Mouse (Mus musculus): ENCODE results near the gene Pqlc2.

Pqlc2 gene

DNA sequence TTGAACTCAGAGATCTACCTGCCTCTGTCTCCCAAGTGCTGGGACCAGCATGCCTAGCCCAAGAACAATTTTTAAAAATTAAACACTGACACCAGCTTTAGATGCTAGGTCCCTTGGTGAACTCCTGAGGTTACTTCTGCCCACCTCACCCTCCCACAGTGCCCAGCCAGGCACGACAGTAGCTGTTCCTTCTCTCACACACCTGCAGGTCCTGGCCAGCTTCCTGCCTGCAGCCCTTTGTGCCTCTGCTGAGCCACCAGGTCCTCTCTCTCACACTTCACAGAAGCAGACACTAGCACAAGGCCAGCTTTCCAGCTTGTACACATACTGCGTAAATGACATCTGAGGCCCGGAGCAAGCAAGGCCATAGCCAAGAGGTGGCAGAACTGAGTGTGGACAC lies 5.0 kb downstream of the Pqlc2 start:
- no peak for DNase-seq (ENCODE audit: low spot score)

GRCm38 (mm10) chr4:139302241-139302640 lies 8.3 kb downstream of the Pqlc2 start:
- no peak for DNase-seq (ENCODE audit: low spot score)

DNA sequence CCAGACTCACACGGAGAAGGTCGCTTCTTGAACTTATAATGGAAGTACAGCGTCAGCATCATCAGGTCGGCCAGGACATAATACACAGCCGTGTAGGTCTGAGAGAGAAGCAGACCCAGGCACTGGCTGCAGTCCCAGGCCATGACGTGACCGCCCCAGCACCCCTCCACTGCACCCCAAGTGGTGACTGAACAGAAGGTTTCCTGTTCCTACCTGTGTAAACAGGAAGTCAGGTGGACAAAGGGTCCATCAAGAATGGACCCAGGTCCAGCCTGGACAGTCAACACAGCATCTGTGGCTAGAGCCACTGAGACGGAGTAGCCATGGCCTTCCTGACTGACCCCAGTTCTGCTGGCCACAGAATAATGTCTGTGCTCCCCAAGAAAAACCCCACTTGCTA lies 8.7 kb downstream of the Pqlc2 start:
- no peak for DNase-seq (ENCODE audit: low spot score)

DNA sequence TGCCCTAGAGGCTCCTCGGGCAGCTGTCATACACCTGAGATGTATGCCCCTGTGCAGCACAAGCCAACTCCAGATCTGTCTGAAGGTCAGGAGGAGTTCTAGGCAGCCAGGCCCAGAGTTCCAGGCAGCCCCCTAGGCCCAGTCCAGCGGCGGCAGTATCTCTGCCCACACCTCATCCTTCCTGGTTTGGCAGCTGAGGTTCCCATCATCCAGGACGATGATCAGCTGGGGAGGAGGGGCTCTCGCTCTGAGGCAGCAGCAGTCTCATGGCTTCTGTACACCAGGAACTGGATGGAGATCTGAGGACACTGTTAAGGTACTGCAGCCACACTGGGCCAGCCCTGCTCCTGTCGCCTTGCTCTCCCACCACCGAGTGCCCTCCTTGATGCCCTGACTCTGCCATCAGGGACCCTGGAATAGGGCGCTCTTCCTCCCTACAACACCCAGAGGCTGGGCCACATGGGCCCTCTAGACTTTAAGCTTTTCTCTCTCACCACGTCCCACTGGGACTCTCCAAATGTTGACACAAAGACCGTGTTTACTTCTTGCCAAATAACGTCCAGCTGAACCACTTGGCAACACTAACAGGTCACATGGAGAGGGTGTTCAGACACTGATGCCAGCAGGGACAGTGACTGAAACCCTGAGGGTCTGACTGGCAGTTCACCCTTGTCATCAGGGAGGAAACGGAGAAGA lies 11.7 kb downstream of the Pqlc2 start:
- DNase-seq (ENCODE audit: low spot score) = no peak

DNA sequence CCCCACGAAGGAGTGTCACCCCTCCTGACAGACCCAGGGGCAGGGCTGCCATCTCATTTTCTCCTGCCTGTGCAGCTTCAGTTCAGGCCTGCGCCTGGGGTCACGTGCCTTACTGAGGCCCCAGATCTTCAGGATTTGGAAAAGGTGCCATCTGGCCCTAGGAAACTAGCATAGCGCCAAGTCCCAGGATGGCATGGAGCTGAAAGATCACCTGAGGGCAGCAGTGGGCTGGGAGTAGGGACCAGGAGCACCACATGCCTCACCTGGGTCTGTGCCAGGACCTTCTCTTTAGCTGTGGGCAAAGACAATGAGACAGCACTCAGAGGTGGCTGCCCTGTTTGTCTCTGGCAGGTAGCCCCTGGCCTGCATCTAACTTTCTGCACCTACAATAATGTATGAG lies 12.9 kb downstream of the Pqlc2 start:
- DNase-seq (ENCODE audit: low spot score) = no peak

GRCm38 (mm10) chr4:139292038-139292437 lies 18.5 kb downstream of the Pqlc2 start:
- no peak for DNase-seq (ENCODE audit: low spot score)

GRCm38 (mm10) chr4:139291099-139291498 lies 19.4 kb downstream of the Pqlc2 start:
- no peak for DNase-seq (ENCODE audit: low spot score)

DNA sequence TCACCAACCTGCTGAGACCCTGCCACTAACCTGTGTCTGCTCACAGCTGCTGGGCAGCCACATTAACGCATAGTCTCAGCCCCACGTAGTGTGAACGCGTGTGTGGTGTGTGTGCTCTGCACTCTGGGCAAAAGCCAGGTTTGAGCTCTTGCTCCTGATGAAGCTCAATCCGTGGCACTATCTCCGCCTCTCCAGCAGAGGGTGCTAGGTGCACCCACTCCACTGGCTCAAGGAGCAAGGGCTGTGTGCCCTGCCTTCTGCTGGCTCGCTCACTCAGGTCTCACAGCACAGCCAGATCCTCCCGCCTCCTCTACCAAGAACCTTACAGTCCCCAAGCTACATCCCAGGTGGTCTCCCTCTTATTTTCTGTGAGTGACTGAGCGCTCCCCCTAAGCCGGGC lies 21.5 kb downstream of the Pqlc2 start:
- DNase-seq (ENCODE audit: low spot score) = peak; percentile 76

DNA sequence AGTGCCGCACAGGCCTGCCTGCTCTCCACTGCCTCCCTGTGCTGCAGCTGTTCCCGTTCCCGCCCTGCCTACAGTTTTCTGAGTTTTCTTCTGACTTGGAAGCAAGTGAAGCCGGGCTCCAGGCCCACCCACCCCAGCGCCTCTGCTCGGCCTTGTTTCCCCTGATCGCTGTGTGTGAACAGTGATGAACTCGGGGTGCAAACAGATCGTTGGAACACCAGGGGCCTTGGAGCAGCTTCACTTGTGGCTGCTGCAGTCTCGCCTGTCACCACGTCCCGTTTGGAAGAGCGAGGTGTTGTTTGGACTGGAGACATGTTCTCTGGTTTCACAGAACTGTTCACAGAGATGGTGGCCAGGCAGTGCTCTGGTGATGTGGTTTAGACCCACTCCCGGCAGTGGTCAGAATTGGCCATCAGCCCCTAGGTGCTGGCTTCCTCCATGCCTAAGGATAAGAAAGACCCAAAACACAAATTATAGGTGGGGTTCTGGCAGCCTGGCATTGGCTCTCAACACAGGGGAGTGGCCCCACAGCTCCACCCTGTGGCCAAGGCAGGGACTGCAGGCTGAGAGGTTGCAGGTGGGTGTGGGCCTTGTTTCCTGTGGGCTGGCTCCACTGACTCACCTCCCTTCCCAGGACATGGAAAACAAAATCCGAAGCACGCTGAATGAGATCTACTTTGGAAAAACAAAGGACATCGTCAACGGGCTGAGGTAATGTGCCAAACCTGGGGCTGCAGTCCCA lies 23.2 kb downstream of the Pqlc2 start:
- peak; percentile 71 for DNase-seq (ENCODE audit: low spot score)

GRCm38 (mm10) chr4:139286234-139286633 lies 24.3 kb downstream of the Pqlc2 start:
- no peak for DNase-seq (ENCODE audit: low spot score)

- DNase-seq (ENCODE audit: low spot score) = no peak
These were observed 25.6 kb downstream of the Pqlc2 start for GRCm38 (mm10) chr4:139284877-139285276.

DNA sequence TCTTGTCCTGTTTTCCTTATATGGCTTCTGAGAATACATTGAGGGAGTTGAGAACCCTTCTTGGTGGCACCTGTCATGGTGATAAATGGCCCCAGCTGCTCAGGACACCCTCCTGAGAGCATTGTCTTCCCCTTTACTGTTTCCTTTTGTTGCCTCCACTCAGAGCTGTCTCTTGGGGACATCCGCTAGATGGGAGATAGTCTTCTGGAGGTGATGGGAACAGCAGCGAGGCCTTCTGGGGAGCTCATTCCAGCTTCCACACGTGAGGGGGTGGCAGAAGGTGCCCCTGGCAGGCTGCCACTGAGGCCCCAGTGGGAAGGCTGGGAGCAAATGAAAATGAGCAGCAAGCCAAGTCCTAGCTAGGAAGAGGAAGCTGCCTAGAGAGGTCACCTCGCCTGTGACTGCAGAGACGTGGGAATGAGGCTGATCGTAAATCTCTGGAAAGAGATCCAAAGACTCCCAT lies 27.5 kb downstream of the Pqlc2 start:
- peak; percentile 23 for DNase-seq (ENCODE audit: low spot score)

GRCm38 (mm10) chr4:139281791-139282345 lies 28.6 kb downstream of the Pqlc2 start:
- DNase-seq (ENCODE audit: low spot score) = no peak

DNA sequence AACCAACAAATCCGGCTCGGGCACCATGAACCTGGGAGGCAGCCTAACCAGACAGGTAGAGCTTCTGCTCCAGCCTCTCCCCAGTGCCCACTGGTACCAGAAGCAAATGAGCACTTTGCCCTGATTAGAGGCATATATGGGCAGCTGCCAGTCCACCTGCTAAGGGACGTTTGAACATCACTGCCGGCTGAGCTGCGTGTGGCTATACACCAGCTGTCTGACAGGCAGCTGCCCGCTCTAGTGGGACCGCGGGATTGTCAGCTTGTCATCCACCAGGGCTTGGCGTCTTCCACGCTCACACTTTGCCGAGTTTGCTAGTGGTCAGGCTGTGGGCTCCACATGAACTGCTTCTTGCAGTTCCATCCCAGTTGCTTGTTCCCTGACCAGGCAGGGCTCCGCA lies 30.0 kb downstream of the Pqlc2 start:
- DNase-seq (ENCODE audit: low spot score) = no peak

DNA sequence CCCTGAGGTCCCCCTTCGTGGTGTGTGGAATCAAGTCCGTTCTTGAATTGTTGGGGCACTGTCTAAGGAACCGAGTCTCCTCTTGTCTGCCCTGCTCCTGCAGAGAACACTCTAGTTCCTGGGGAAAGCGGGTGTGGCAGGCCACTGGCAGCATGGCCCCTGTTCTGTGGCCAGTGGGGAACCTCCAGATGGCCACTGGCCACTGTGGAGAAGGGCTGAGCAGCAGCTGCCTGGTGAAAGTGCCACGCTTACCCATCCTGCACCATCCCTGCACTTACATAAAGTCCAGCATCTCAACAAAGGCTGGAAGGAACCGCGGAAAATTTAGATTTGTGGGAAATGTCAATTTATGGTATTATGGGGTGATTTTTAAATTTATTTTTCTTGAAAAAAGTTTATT lies 34.1 kb downstream of the Pqlc2 start:
- DNase-seq (ENCODE audit: low spot score) = no peak

GRCm38 (mm10) chr4:139274573-139274972 lies 35.9 kb downstream of the Pqlc2 start:
- DNase-seq (ENCODE audit: low spot score) = no peak

GRCm38 (mm10) chr4:139272951-139273680 lies 37.4 kb downstream of the Pqlc2 start:
- no peak for DNase-seq (ENCODE audit: low spot score)

- no peak for DNase-seq (ENCODE audit: low spot score)
These were observed 38.9 kb downstream of the Pqlc2 start for GRCm38 (mm10) chr4:139271562-139271961.

DNA sequence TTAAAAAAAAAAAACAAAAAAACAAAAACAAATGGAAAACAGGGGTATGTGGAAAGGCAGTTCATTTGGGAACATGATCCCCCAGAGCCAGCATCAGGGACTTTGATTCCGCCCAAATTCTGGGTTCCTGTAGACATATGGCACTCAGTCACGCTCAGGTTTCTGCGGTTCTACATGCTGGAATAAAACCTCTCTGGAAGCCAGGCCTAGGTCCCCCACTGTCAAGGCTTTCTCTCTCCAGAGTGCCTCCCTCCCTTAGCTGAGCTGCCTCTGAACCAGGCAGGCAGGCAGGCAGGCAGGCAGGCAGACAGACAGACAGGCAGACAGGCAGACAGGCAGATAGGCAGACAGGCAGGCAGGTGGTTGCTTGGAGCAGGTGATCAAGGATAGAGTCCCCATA lies 40.3 kb downstream of the Pqlc2 start:
- DNase-seq (ENCODE audit: low spot score) = no peak

GRCm38 (mm10) chr4:139268242-139268641 lies 42.3 kb downstream of the Pqlc2 start:
- no peak for DNase-seq (ENCODE audit: low spot score)

DNA sequence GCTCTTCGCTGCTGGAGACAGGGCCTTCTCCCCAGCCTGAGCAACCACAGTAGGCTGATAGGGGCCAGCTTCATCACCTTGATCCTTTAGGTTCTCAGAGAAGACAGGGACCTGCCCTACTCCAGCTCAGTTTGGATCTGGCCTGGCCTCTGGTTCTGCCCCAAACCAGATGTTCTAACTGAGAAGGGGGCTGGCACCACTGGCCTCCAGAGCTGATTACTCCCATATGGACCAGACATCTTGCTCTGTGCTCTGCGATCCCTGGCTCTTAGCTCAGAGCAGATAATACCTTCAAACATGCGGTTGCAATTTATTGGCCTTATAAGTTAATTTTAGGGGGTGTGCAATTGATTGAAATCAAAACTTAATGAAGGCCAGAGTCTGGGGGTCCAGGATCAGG lies 43.2 kb downstream of the Pqlc2 start:
- no peak for DNase-seq (ENCODE audit: low spot score)

DNA sequence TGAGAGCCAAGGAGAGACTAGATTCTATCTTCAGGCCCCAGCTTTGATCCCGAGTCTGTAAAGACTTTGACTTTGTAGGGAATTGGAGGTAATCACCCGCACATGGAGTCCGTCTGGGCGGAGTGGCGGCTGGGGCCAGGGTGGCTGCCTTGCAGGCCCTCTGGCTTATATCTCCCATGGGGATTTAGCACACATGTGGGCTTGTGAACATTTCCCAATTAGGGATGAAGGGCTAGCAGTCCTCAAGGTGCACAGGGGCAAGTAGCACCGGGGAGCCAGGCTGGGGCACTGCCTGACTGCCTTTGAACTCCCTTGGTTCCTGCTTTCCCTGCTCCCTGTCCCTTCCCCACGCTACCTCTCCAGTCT lies 44.0 kb downstream of the Pqlc2 start:
- no peak for DNase-seq (ENCODE audit: low spot score)

Measured in embryo, embryonic 10 days (tissue).